Mouse (Mus musculus) common myeloid progenitor, adult 5-6 weeks (primary cell): ENCODE measurements around the gene Asphd2. TPM values are rescaled to one million over a fixed set of nuclear protein-coding genes. Genes with fewer than 3 reads are reported as not detected.
"Not testable (repeated sequence)": the region's sequence is repeated elsewhere in the genome, so short reads cannot be mapped to it uniquely, and the experiment has no call there.

Source experiments
- ATAC-seq: replicated peaks from 2 replicates; pipeline ENCODE4 v1.8.0; 2016; ENCODE audit warnings: low read depth, mild to moderate bottlenecking, moderate TSS enrichment, inconsistent platforms; ENCODE audit not compliant: poor library complexity, severe bottlenecking
- total RNA-seq: library from RNA; stranded (forward); fragments of 200-1000, 187-1606 nt; gene quantifications from 2 replicates; pipeline ENCODE4 v1.2.3, GENCODE M21; 2017

Gene Asphd2
- total RNA-seq = 0.05 TPM in 1 of 2 replicates, not detected in the other

DNA sequence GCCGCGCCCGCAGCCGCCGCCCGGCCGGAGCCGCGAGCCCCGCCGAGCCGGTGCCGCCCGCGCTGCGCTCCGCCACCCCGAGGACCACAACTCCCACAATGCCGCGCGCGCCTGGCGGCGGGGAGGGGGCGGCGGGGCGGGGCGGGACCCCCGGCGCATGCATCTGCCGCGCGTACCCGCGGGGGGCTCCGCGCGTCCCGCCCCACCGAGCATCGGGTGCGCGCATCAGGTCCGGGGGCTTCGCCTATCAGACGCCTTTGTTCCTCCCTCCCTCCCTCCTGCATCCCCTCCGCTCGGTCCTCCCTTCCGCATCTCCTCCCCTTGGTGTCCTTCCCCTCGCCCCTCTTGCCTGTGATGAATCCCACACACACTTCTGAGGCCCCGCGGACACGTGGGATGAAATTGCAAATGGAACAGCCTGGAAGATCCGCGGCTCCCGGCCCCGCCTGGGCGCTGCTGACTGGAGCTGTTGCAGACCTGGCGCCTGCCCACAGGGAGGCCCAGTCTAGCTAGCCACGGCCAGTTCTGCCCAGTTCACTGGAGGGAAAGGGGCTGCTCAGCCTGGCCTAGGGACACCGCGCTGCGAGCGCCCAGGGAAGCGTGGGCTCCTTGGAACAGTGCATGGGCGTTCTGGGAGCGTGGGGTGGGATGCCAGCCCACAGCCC lies at the start of gene Asphd2:
TSS of gene Asphd2 (minus strand) at position 88 of the 665 bp plus-strand sequence.
- ATAC-seq = peak; percentile 51; the same call in 1 of the 2 replicates

- ATAC-seq = no peak
Observed at GRCm38 (mm10) chr5:112438535-112438934, 43.9 kb upstream of the Asphd2 start.

DNA sequence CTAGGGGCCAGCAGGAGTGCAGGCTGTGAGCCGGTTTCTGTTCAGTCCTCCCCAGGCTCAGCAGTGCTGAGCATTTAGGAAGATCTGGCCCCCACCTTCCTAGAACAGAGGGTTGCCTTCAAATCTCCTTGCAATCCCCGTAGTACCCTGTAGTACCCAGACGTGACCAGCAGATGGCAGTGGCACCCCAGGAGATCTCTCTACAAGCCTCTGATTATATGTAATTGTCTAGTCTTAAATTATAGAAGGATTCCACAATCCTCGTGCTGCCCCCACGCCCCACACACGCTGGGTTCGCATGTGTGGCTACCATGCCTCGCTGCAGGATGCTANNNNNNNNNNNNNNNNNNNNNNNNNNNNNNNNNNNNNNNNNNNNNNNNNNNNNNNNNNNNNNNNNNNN lies 38.3 kb upstream of the Asphd2 start:
- ATAC-seq = peak; percentile 73

- no peak for ATAC-seq
Observed at GRCm38 (mm10) chr5:112432033-112432432, 37.4 kb upstream of the Asphd2 start.

DNA sequence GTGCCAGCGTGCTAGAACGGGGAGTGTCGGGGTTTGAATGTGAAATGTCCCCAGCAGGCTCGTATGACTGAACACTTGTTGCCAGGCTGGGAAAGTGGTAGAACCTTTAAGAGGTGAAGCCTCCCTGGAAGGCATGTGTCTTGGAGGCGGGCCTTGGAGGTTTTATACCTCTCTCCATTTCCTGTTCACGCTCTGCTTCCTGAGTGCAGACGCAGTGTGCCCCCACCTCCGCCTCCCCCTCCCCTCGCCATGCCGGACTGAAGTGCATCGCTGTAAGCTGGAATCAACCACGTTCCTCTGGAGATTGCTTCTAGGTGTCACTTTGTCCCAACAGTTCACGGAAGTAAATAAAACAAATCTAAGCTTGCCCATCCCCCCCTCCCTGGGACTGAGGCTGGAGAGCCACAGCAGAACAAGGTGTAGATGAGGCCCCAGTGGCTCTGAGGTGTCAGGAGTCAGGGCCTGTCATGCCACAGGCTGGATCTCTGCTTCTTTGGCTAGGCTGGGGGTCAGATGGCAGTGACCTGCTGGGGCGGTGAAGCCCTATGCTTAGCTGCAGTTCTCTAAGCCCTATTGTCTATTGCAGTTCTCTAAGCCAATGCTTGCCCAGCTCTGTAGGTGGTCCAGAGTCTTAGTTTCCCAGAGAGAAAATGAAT lies 36.6 kb upstream of the Asphd2 start:
- no peak for ATAC-seq

DNA sequence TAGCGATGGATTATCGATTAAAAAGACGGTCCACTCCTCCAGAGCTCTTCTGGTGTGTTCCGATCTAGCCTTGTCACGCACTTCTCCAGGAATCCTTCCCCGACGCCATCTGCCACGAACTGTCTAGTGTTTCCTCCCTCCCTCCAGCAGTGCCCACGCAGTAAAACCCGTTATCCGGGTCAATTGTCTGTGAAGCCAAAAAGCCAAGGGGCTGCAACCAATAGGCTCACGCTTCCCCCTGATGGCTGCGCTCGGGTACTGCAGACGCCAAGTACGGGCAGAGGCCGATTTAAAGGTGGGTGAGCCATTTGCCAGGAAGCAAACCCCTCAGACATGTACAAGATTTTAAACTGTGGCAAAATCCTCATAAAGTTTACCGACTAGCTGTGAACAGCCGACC lies 34.3 kb upstream of the Asphd2 start:
- peak; percentile 66 for ATAC-seq

- ATAC-seq = peak; percentile 60; the same call in 1 of the 2 replicates
Observed at GRCm38 (mm10) chr5:112427283-112427682, 32.6 kb upstream of the Asphd2 start.

DNA sequence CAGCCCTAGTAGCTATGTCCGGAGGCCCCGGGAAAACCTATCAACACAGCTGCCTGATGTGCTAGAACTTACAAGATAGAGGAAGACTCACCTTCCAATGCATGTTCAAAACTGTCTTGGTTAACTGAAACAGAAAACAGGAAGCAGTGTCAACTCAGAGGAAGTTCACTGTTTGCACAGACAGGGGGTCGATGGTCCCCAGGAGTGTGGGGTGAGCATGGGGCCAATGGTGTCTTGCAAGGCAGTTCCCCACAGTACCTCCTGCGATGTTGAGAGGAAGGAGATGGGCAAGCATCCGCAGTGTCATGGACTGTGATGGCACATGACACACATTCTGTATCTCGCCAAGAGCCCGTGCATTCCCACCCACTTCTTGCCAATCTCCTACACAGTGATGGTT lies 32.0 kb upstream of the Asphd2 start:
- ATAC-seq = peak; percentile 39; the same call in 1 of the 2 replicates

GRCm38 (mm10) chr5:112419535-112419934 lies 24.9 kb upstream of the Asphd2 start:
- no peak for ATAC-seq

- ATAC-seq = no peak
Observed at GRCm38 (mm10) chr5:112418023-112418422, 23.4 kb upstream of the Asphd2 start.

GRCm38 (mm10) chr5:112416673-112417072 lies 22.0 kb upstream of the Asphd2 start:
- no peak for ATAC-seq

- not testable (repeated sequence) for ATAC-seq
Observed at GRCm38 (mm10) chr5:112412781-112413180, 18.1 kb upstream of the Asphd2 start.

- 0 out of 2 replicates have a peak, but pooled peaks have one; percentile 5 for ATAC-seq
Observed at GRCm38 (mm10) chr5:112411514-112412335, 17.1 kb upstream of the Asphd2 start.

DNA sequence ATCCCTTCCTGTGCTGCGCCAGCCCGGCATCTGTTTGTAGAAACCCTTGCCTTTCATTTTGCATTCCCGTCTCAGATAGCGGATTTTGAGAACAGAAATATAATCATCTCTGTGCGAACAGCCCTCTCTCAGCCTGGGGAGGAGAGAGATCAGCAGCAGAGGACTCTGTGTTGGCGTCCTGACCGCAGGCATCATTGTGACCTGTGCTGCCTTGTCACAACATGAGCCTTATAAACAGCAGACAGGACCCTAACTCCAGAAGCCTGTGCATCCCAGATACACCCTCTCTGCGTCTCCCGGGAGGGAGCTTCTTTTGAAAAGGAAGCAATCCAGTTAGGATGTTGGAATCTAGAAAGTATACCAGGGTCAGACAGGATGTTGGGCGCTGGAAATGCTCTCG lies 16.4 kb upstream of the Asphd2 start:
- ATAC-seq = no peak

DNA sequence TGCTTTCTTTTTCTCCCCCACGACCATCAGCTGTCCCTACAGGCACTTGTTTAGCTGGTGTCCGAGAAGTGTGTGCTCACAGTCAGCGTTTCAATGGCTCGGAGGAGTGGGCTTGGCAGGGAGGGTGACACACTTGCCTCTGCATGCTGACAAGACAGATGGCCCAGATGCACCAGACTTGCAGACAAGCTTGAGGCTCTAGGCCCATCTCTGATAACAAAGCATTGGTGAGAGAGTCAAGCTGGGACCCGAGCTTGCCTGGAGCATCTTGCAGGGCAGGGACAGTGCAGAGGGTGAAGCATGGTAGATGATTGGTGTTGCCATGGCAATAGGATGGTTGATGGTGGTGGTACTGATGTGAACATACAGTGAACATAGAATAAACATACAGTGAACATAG lies 14.6 kb upstream of the Asphd2 start:
- no peak for ATAC-seq

DNA sequence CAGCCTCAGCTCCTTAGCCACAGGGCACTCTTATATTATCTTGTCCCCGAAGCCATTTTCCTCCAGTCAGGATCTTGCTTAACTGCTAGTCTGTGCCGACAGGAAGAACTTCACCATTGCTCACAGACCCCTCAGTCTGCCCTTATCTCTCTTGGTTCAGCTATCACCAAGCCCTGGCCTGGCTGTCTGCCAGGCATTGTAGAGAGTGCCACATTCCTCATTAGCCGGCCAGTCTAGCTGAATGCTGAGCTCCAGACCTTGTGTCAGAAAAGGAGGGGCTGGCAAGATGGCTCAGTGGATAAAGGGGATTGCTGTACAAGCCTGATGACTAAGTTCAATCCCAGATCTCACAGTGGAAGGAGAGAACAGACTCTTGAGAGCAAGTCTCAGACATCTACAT lies 11.4 kb upstream of the Asphd2 start:
- ATAC-seq = peak; percentile 68

- ATAC-seq = no peak
Observed at GRCm38 (mm10) chr5:112402437-112402836, 7.8 kb upstream of the Asphd2 start.

GRCm38 (mm10) chr5:112399284-112399683 lies 4.6 kb upstream of the Asphd2 start:
- ATAC-seq = no peak

DNA sequence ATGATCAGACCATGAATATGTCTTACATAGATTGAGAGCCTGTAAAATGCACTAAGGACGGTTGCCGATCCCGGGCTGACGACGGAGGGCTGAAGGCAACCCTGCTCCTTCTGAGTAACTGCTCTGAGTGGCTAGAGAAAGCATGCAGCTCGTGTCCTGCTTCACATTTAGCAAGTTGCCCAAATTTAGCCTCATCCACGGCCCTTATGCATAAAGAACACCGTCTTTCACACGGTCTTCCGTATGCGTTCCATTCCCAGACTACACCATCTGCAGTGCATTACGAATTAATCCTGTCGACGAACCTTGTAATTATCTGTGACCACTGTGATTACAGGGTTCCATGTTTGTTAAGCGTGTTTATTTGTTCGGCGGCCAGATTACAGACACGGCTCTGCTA lies 1.4 kb upstream of the Asphd2 start:
- ATAC-seq = no peak

DNA sequence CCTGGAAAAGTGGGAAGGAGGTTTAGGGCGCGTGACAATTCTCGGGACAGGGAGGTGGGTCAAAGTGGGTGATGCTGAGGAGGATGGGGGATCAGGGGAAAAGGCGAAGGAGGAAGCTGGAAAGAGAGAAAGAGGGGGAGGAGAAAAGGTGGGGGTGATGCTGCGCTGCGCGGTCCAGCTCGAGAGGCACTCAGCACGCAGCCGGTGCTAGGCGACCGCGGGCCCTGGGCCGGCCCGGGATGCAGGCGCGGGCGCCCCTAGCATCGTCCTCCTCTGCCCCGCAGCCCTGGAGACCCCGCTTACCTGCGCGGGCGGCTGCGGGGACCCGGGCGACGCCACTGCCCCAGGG lies 277 bp downstream of the Asphd2 start:
- ATAC-seq = no peak; the same call in 1 of the 2 replicates
